Mouse (Mus musculus) ES-Bruce4 (cell line): ENCODE measurements around the gene Cemip.

Experiments used
- CTCF ChIP-seq: IDR thresholded peaks from one replicate; pipeline ENCODE4 v1.8.1; 2011; ENCODE audit warnings: low read depth, low read length
- POLR2A ChIP-seq: IDR thresholded peaks from one replicate; pipeline ENCODE4 v1.8.1; 2011; ENCODE audit warnings: low read length; ENCODE audit not compliant: insufficient read depth

- TF ChIP-seq POLR2A (no peak), CTCF (no peak)
Observed at GRCm38 (mm10) chr7:83972485-83972884, 113.8 kb downstream of the Cemip start.
